Mouse (Mus musculus): ENCODE data around the gene Mapkap1. TPM values are rescaled to one million over a fixed set of nuclear protein-coding genes. Genes with fewer than 3 reads are reported as not detected.

Gene Mapkap1
- polyA plus RNA-seq (2015; fragmentation: Nextera tagmentation; extraction: Ambion mirVana) = 60.7 and 66.3 TPM in 2 replicates

GRCm38 (mm10) chr2:34406601-34407464 lies at the start of gene Mapkap1:
Gene Mapkap1, plus strand, starts transcription at chr2:34406771.
- Histone ChIP-seq H3K4me3 (ENCODE audit: low read length) (peak within 1 kb of the TSS; percentile 82), H3K27me3 (ENCODE audit: control insufficient read depth, insufficient read depth, low read length) (no peaks in the 10 kb centered on the region), H3K9me3 (replicated peaks; ENCODE audit: control insufficient read depth, low read length) (no peaks in the 10 kb centered on the region), H3K4me1 (ENCODE audit: control insufficient read depth, insufficient read depth, low read length) (peaks cover 16% of the 10 kb centered on the region), H3K27ac (ENCODE audit: low read length) (peak within 1 kb of the TSS; percentile 53), H3K9ac (ENCODE audit: low read length) (peak within 1 kb of the TSS; percentile 87), H3K4me2 (ENCODE audit: low read depth, low read length) (peak within 1 kb of the TSS; percentile 83), H3K36me3 (ENCODE audit: control insufficient read depth, insufficient read depth) (no peaks in the 10 kb centered on the region)
- ATAC-seq (replicated peaks; ENCODE audit: extremely low read depth, insufficient read depth, low FRiP score) = peak; percentile 100
- under 1% methylated on average over 68 of the region's 68 CpGs for WGBS

GRCm38 (mm10) chr2:34363678-34364077 lies 42.9 kb upstream of the Mapkap1 start:
- Histone ChIP-seq H3K27ac (ENCODE audit: low read length) (no peak overlapping the region), H3K36me3 (ENCODE audit: control insufficient read depth, insufficient read depth) (no peaks in the 10 kb centered on the region), H3K9me3 (replicated peaks; ENCODE audit: control insufficient read depth, low read length) (no peaks in the 10 kb centered on the region), H3K4me3 (ENCODE audit: low read length) (no peak overlapping the region), H3K9ac (ENCODE audit: low read length) (no peak overlapping the region), H3K4me2 (ENCODE audit: low read depth, low read length) (no peak overlapping the region), H3K4me1 (ENCODE audit: control insufficient read depth, insufficient read depth, low read length) (peaks cover 14% of the 10 kb centered on the region), H3K27me3 (ENCODE audit: control insufficient read depth, insufficient read depth, low read length) (no peaks in the 10 kb centered on the region)
- 26% methylated on average over 1 of the region's 1 CpGs for WGBS
- ATAC-seq (replicated peaks; ENCODE audit: extremely low read depth, insufficient read depth, low FRiP score) = no peak

- H3K27me3 ChIP-seq (ENCODE audit: control insufficient read depth, insufficient read depth, low read length) = no peaks in the 10 kb centered on the region
- no peak overlapping the region for H3K4me2 ChIP-seq (ENCODE audit: low read depth, low read length)
- H3K27ac ChIP-seq (ENCODE audit: low read length) = no peak overlapping the region
- no peaks in the 10 kb centered on the region for H3K36me3 ChIP-seq (ENCODE audit: control insufficient read depth, insufficient read depth)
- WGBS = 83% methylated on average over 2 of the region's 2 CpGs
- H3K9ac ChIP-seq (ENCODE audit: low read length) = no peak overlapping the region
- H3K4me3 ChIP-seq (ENCODE audit: low read length) = no peak overlapping the region
- no peak for ATAC-seq (replicated peaks; ENCODE audit: extremely low read depth, insufficient read depth, low FRiP score)
- H3K9me3 ChIP-seq (replicated peaks; ENCODE audit: control insufficient read depth, low read length) = no peaks in the 10 kb centered on the region
- H3K4me1 ChIP-seq (ENCODE audit: control insufficient read depth, insufficient read depth, low read length) = peaks cover 8% of the 10 kb centered on the region; the same call in 1 of the 2 replicates
Measured at GRCm38 (mm10) chr2:34367024-34367423, 39.5 kb upstream of the Mapkap1 start.

- 25% methylated on average over 6 of the region's 6 CpGs for WGBS
- Histone ChIP-seq H3K4me2 (ENCODE audit: low read depth, low read length) (peak overlapping the region; percentile 46), H3K27ac (ENCODE audit: low read length) (no peak overlapping the region), H3K36me3 (ENCODE audit: control insufficient read depth, insufficient read depth) (no peaks in the 10 kb centered on the region), H3K27me3 (ENCODE audit: control insufficient read depth, insufficient read depth, low read length) (no peaks in the 10 kb centered on the region), H3K4me3 (ENCODE audit: low read length) (no peak overlapping the region; the same call in 1 of the 2 replicates), H3K4me1 (ENCODE audit: control insufficient read depth, insufficient read depth, low read length) (peaks cover 12% of the 10 kb centered on the region; the same call in 1 of the 2 replicates), H3K9me3 (replicated peaks; ENCODE audit: control insufficient read depth, low read length) (no peaks in the 10 kb centered on the region), H3K9ac (ENCODE audit: low read length) (no peak overlapping the region)
- ATAC-seq (replicated peaks; ENCODE audit: extremely low read depth, insufficient read depth, low FRiP score) = no peak
Measured at GRCm38 (mm10) chr2:34368396-34368795, 38.2 kb upstream of the Mapkap1 start.

GRCm38 (mm10) chr2:34370349-34370724 lies 36.2 kb upstream of the Mapkap1 start:
- H3K27me3 ChIP-seq (ENCODE audit: control insufficient read depth, insufficient read depth, low read length) = no peaks in the 10 kb centered on the region
- no peak overlapping the region for H3K27ac ChIP-seq (ENCODE audit: low read length)
- no peaks in the 10 kb centered on the region for H3K9me3 ChIP-seq (replicated peaks; ENCODE audit: control insufficient read depth, low read length)
- peak overlapping the region; percentile 95 for H3K9ac ChIP-seq (ENCODE audit: low read length)
- no peak for ATAC-seq (replicated peaks; ENCODE audit: extremely low read depth, insufficient read depth, low FRiP score)
- H3K4me1 ChIP-seq (ENCODE audit: control insufficient read depth, insufficient read depth, low read length) = peaks cover 15% of the 10 kb centered on the region; the same call in 1 of the 2 replicates
- WGBS = 10% methylated on average over 7 of the region's 7 CpGs
- peak overlapping the region; percentile 95 for H3K4me2 ChIP-seq (ENCODE audit: low read depth, low read length)
- no peaks in the 10 kb centered on the region for H3K36me3 ChIP-seq (ENCODE audit: control insufficient read depth, insufficient read depth)
- peak overlapping the region; percentile 90 for H3K4me3 ChIP-seq (ENCODE audit: low read length)

GRCm38 (mm10) chr2:34370725-34371440 lies 35.7 kb upstream of the Mapkap1 start:
- Histone ChIP-seq H3K36me3 (ENCODE audit: control insufficient read depth, insufficient read depth) (no peaks in the 10 kb centered on the region), H3K4me2 (ENCODE audit: low read depth, low read length) (peak overlapping the region; percentile 95), H3K27ac (ENCODE audit: low read length) (peak overlapping the region; percentile 97), H3K27me3 (ENCODE audit: control insufficient read depth, insufficient read depth, low read length) (no peaks in the 10 kb centered on the region), H3K9me3 (replicated peaks; ENCODE audit: control insufficient read depth, low read length) (no peaks in the 10 kb centered on the region), H3K4me1 (ENCODE audit: control insufficient read depth, insufficient read depth, low read length) (peaks cover 15% of the 10 kb centered on the region; the same call in 1 of the 2 replicates), H3K9ac (ENCODE audit: low read length) (peak overlapping the region; percentile 95), H3K4me3 (ENCODE audit: low read length) (peak overlapping the region; percentile 90)
- ATAC-seq (replicated peaks; ENCODE audit: extremely low read depth, insufficient read depth, low FRiP score) = no peak
- 1% methylated on average over 42 of the region's 42 CpGs for WGBS

- no peaks in the 10 kb centered on the region for H3K9me3 ChIP-seq (replicated peaks; ENCODE audit: control insufficient read depth, low read length)
- WGBS = under 1% methylated on average over 57 of the region's 118 CpGs
- peak overlapping the region; percentile 90 for H3K4me3 ChIP-seq (ENCODE audit: low read length)
- peak overlapping the region; percentile 95 for H3K9ac ChIP-seq (ENCODE audit: low read length)
- ATAC-seq (replicated peaks; ENCODE audit: extremely low read depth, insufficient read depth, low FRiP score) = peak; percentile 43
- H3K4me2 ChIP-seq (ENCODE audit: low read depth, low read length) = peak overlapping the region; percentile 95
- no peaks in the 10 kb centered on the region for H3K36me3 ChIP-seq (ENCODE audit: control insufficient read depth, insufficient read depth)
- peaks cover 15% of the 10 kb centered on the region; the same call in 1 of the 2 replicates for H3K4me1 ChIP-seq (ENCODE audit: control insufficient read depth, insufficient read depth, low read length)
- H3K27me3 ChIP-seq (ENCODE audit: control insufficient read depth, insufficient read depth, low read length) = no peaks in the 10 kb centered on the region
- H3K27ac ChIP-seq (ENCODE audit: low read length) = peak overlapping the region; percentile 97
Measured at GRCm38 (mm10) chr2:34371441-34372304, 34.9 kb upstream of the Mapkap1 start.
